Mouse (Mus musculus): Measurements from ENCODE around the gene Rev1. TPM values are rescaled to one million over a fixed set of nuclear protein-coding genes. Genes with fewer than 3 reads are reported as not detected.

Gene Rev1
- total and polyA plus RNA-seq, 3 experiments: 22.9 to 25.7 (median 23.4) TPM

Other genes starting within 250 kb of the Rev1 start
- 13.3 and 15.9 TPM in 2 replicates for gene Mitd1, start 239.4 kb downstream of the Rev1 start, total RNA-seq (2012; rRNA removed)
- 28.1 and 31.3 TPM in 2 replicates for gene Mitd1, start 239.4 kb downstream of the Rev1 start, total RNA-seq (2014; rRNA removed)
- 19.9 and 20.1 TPM in 2 replicates for gene Mitd1, start 239.4 kb downstream of the Rev1 start, polyA plus RNA-seq (2012; ENCODE audit: insufficient read length, low read depth)
- 107 and 134 TPM in 2 replicates for gene Mrpl30, start 239.3 kb downstream of the Rev1 start, total RNA-seq (2012; rRNA removed)
- 242 and 267 TPM in 2 replicates for gene Mrpl30, start 239.3 kb downstream of the Rev1 start, total RNA-seq (2014; rRNA removed)
- 118 and 141 TPM in 2 replicates for gene Mrpl30, start 239.3 kb downstream of the Rev1 start, polyA plus RNA-seq (2012; ENCODE audit: insufficient read length, low read depth)
- gene Lyg2, start 213.3 kb downstream of the Rev1 start, total RNA-seq (2012; rRNA removed): not detected in 2 replicates
- not detected in 2 replicates for gene Lyg2, start 213.3 kb downstream of the Rev1 start, total RNA-seq (2014; rRNA removed)
- gene Lyg2, start 213.3 kb downstream of the Rev1 start, polyA plus RNA-seq (2012; ENCODE audit: insufficient read length, low read depth): not detected in 2 replicates
- not detected in 2 replicates for gene Lyg1, start 172.0 kb downstream of the Rev1 start, total RNA-seq (2012; rRNA removed)
- gene Lyg1, start 172.0 kb downstream of the Rev1 start, total RNA-seq (2014; rRNA removed): not detected in 2 replicates
- not detected in 2 replicates for gene Lyg1, start 172.0 kb downstream of the Rev1 start, polyA plus RNA-seq (2012; ENCODE audit: insufficient read length, low read depth)
- 44.1 and 56.7 TPM in 2 replicates for gene Txndc9, start 131.9 kb downstream of the Rev1 start, total RNA-seq (2012; rRNA removed)
- gene Txndc9, start 131.9 kb downstream of the Rev1 start, total RNA-seq (2014; rRNA removed): 82.1 and 90.8 TPM in 2 replicates
- 99.5 and 108 TPM in 2 replicates for gene Txndc9, start 131.9 kb downstream of the Rev1 start, polyA plus RNA-seq (2012; ENCODE audit: insufficient read length, low read depth)
- gene Eif5b, start 131.8 kb downstream of the Rev1 start, total RNA-seq (2012; rRNA removed): 20.1 and 22.2 TPM in 2 replicates
- gene Eif5b, start 131.8 kb downstream of the Rev1 start, total RNA-seq (2014; rRNA removed): 23.5 and 29.8 TPM in 2 replicates
- gene Eif5b, start 131.8 kb downstream of the Rev1 start, polyA plus RNA-seq (2012; ENCODE audit: insufficient read length, low read depth): 99.5 and 101 TPM in 2 replicates

Measured in CH12.LX (cell line).